Mouse (Mus musculus): ENCODE results near the gene Pipox. TPM values are rescaled to one million over a fixed set of nuclear protein-coding genes. Genes with fewer than 3 reads are reported as not detected.
A peak's percentile ranks its signal among the peaks of the same experiment; 100 is the strongest.

The Pipox gene
- polyA plus RNA-seq, 1 experiment from 2014 or later = 10.1 TPM

DNA sequence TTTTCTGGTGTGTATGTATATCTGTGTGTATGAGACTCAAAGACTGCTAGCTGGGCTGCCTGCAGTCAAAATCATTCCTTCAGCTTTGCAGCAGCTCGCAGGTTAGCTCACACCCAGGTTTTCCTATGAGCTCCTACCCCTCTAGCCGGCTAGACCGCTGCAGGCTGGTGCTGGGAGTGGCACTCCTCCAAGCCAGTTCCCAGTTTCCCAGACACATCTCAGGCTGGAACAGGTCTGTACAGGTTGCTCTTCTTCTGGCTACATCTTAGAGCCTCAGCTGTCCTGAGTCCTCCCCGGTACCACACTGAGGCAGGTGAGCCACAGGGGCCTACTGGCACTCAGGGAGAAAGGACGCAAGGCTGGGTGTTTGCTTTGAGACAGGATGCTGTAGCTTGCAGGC is 56.0 kb downstream of the Pipox start:
- no peak overlapping the region for H3K27ac ChIP-seq (ENCODE audit: low read depth, low read length)
- H3K9me3 ChIP-seq (replicated peaks; ENCODE audit: control insufficient read depth, low read length) = no peaks in the 10 kb centered on the region
- H3K27me3 ChIP-seq (replicated peaks; ENCODE audit: control insufficient read depth, insufficient read depth, low read length) = no peaks in the 10 kb centered on the region
- H3K36me3 ChIP-seq (ENCODE audit: control insufficient read depth, insufficient read depth, low read length) = peaks cover 85% of the 10 kb centered on the region
- DNase-seq (ENCODE audit: low spot score) = no peak
- H3K9ac ChIP-seq (ENCODE audit: low read length) = no peak overlapping the region
- no peak overlapping the region for H3K4me3 ChIP-seq (ENCODE audit: low read depth, low read length)
- ATAC-seq = no peak
- H3K4me1 ChIP-seq (ENCODE audit: control insufficient read depth, insufficient read depth, low read length) = 0 out of 2 replicates have a peak, but pooled peaks cover 2% of the 10 kb centered on the region
- no peak overlapping the region for H3K4me2 ChIP-seq (ENCODE audit: low read length)
- 64% methylated on average over 5 of the region's 5 CpGs for WGBS

DNA sequence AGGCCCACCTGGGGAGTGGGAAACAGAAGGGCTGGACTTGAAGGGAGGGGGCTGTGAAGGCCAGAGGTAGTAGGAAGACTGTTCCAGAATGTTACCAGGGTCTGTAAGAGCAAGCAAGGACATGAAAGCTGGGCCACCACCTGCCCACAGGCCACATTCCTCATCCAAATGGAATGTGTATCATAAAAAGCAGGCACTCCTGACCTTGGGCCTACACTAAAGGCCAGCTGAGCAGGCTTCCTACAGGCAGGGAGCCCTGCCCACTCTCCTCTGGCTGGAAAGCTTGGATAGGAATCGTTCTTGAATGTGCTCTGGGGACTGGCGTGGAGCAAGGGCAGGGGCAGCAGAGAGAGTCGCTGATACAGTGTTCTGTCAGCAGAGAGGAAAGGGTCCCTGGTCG is 57.1 kb downstream of the Pipox start:
- H3K9ac ChIP-seq (ENCODE audit: low read length) = 0 out of 2 replicates have a peak overlapping the region, but pooled peaks have one; percentile 13
- WGBS = 65% methylated on average over 4 of the region's 4 CpGs
- H3K27ac ChIP-seq (ENCODE audit: low read depth, low read length) = no peak overlapping the region
- 0 out of 2 replicates have a peak, but pooled peaks cover 2% of the 10 kb centered on the region for H3K4me1 ChIP-seq (ENCODE audit: control insufficient read depth, insufficient read depth, low read length)
- H3K4me2 ChIP-seq (ENCODE audit: low read length) = no peak overlapping the region
- H3K36me3 ChIP-seq (ENCODE audit: control insufficient read depth, insufficient read depth, low read length) = peaks cover 83% of the 10 kb centered on the region
- no peaks in the 10 kb centered on the region for H3K27me3 ChIP-seq (replicated peaks; ENCODE audit: control insufficient read depth, insufficient read depth, low read length)
- no peak for ATAC-seq
- no peaks in the 10 kb centered on the region for H3K9me3 ChIP-seq (replicated peaks; ENCODE audit: control insufficient read depth, low read length)
- H3K4me3 ChIP-seq (ENCODE audit: low read depth, low read length) = no peak overlapping the region
- DNase-seq (ENCODE audit: low spot score) = no peak

DNA sequence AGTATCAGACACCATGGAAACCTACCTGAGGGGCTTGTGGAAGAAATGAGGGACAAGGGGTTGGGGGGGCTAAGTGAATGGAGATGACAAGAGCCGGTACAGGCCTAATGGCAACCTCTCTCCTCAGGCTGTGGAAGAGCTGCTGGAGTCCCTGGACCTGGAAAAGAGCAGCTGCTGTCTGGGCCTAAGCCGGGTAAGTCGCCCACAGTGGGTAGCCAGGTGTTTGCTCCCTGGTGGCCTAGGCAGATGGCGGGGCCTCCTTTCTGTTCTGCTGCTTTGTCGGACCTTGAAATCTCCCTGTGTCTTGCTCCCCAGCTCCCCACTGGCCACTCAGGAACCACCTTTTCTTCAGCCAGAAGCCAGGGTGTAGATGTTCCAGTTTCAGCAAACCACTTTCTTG is 57.6 kb downstream of the Pipox start:
- 0 out of 2 replicates have a peak, but pooled peaks cover 2% of the 10 kb centered on the region for H3K4me1 ChIP-seq (ENCODE audit: control insufficient read depth, insufficient read depth, low read length)
- no peaks in the 10 kb centered on the region for H3K9me3 ChIP-seq (replicated peaks; ENCODE audit: control insufficient read depth, low read length)
- DNase-seq (ENCODE audit: low spot score) (no peak), ATAC-seq (no peak)
- no peak overlapping the region for H3K4me3 ChIP-seq (ENCODE audit: low read depth, low read length)
- H3K27me3 ChIP-seq (replicated peaks; ENCODE audit: control insufficient read depth, insufficient read depth, low read length) = no peaks in the 10 kb centered on the region
- H3K4me2 ChIP-seq (ENCODE audit: low read length) = no peak overlapping the region
- peaks cover 79% of the 10 kb centered on the region for H3K36me3 ChIP-seq (ENCODE audit: control insufficient read depth, insufficient read depth, low read length)
- WGBS = 71% methylated on average over 5 of the region's 5 CpGs
- H3K9ac ChIP-seq (ENCODE audit: low read length) = no peak overlapping the region
- no peak overlapping the region for H3K27ac ChIP-seq (ENCODE audit: low read depth, low read length)

DNA sequence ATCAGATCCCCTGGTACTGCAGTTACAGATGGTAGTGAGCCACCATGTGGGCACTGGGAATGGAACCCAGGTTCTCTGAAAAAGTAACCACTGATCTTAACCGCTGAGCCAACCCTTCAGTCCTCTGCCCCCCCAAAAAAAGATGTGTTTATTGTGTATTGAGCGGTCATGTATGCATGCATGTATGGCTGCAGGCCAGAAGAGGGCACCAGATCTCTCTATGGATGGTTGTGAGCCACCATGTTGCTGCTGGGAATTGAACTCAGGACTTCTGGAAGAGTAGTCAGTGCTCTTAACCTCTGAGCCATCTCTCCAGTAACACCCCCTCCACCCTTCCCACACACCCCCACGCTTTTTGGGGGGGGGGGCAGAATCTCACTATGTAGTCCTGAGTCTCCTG is 58.8 kb downstream of the Pipox start:
- Histone ChIP-seq H3K4me2 (ENCODE audit: low read length) (no peak overlapping the region), H3K36me3 (ENCODE audit: control insufficient read depth, insufficient read depth, low read length) (peaks cover 71% of the 10 kb centered on the region), H3K4me1 (ENCODE audit: control insufficient read depth, insufficient read depth, low read length) (peaks cover 13% of the 10 kb centered on the region), H3K9ac (ENCODE audit: low read length) (no peak overlapping the region), H3K4me3 (ENCODE audit: low read depth, low read length) (no peak overlapping the region), H3K9me3 (replicated peaks; ENCODE audit: control insufficient read depth, low read length) (no peaks in the 10 kb centered on the region), H3K27me3 (replicated peaks; ENCODE audit: control insufficient read depth, insufficient read depth, low read length) (no peaks in the 10 kb centered on the region), H3K27ac (ENCODE audit: low read depth, low read length) (no peak overlapping the region)
- 76% methylated on average over 3 of the region's 3 CpGs for WGBS
- no peak for ATAC-seq
- DNase-seq (ENCODE audit: low spot score) = no peak

DNA sequence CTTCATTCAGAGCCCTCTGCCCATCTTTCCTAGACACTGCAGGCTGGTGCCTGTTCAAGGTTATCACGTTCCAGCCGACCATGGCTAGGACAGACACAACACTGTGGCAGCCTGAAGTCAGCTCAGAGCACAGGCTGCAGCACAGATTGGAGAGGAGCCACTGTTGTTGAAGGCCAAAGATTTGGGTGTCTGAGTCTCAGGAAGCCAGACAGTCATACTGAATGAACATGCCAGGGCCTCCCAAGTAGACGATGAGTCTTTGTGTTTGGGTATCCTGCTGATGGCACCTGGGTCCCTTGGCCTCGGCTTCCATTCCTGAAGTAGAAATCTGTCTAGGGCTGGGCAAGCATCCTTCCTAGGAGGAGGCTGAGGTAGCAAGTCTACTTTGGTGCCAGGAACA is 61.4 kb downstream of the Pipox start:
- Histone ChIP-seq H3K9me3 (replicated peaks; ENCODE audit: control insufficient read depth, low read length) (no peaks in the 10 kb centered on the region), H3K36me3 (ENCODE audit: control insufficient read depth, insufficient read depth, low read length) (peaks cover 76% of the 10 kb centered on the region), H3K4me1 (ENCODE audit: control insufficient read depth, insufficient read depth, low read length) (peaks cover 22% of the 10 kb centered on the region), H3K27me3 (replicated peaks; ENCODE audit: control insufficient read depth, insufficient read depth, low read length) (no peaks in the 10 kb centered on the region), H3K27ac (ENCODE audit: low read depth, low read length) (no peak overlapping the region), H3K9ac (ENCODE audit: low read length) (no peak overlapping the region), H3K4me2 (ENCODE audit: low read length) (no peak overlapping the region), H3K4me3 (ENCODE audit: low read depth, low read length) (no peak overlapping the region)
- no peak for DNase-seq (ENCODE audit: low spot score)
- 89% methylated on average over 4 of the region's 4 CpGs for WGBS
- ATAC-seq = no peak

DNA sequence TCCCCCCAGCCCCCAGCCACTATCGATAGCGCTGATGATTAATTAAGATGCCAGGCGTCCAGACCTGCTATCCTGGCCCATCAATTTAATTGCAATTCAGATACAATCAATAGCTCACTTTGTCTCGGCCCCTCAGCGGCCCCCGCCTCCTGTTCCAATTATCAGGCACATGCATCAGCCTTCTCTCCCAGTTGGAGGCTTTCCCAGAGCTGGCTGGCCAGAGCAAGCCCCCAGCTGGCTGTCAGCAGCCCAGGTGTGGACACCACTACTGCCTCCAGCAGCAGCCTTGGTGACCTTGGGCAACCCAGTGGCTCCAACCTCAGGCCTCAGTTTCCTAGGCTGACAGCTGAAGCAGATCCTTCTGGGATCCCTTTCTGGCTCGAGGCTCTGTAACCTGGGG is 63.0 kb downstream of the Pipox start:
- Histone ChIP-seq H3K4me1 (ENCODE audit: control insufficient read depth, insufficient read depth, low read length) (peaks cover 34% of the 10 kb centered on the region), H3K27me3 (replicated peaks; ENCODE audit: control insufficient read depth, insufficient read depth, low read length) (no peaks in the 10 kb centered on the region), H3K9me3 (replicated peaks; ENCODE audit: control insufficient read depth, low read length) (no peaks in the 10 kb centered on the region), H3K27ac (ENCODE audit: low read depth, low read length) (peak overlapping the region; percentile 66; the same call in 1 of the 2 replicates), H3K36me3 (ENCODE audit: control insufficient read depth, insufficient read depth, low read length) (peaks cover 62% of the 10 kb centered on the region), H3K4me2 (ENCODE audit: low read length) (no peak overlapping the region), H3K9ac (ENCODE audit: low read length) (peak overlapping the region; percentile 45; the same call in 1 of the 2 replicates), H3K4me3 (ENCODE audit: low read depth, low read length) (no peak overlapping the region)
- 13% methylated on average over 7 of the region's 7 CpGs for WGBS
- no peak for ATAC-seq
- peak; percentile 56 for DNase-seq (ENCODE audit: low spot score)

Other genes starting within 250 kb of the Pipox start
- 3.5 and 6.0 TPM in 2 replicates for gene Nufip2, start 207.9 kb downstream of the Pipox start, polyA plus RNA-seq (2014; fragmentation: Nextera tagmentation; extraction: Ambion mirVana)
- 0.40 and 1.0 TPM in 2 replicates for gene Cryba1, start 168.8 kb downstream of the Pipox start, polyA plus RNA-seq (2014; fragmentation: Nextera tagmentation; extraction: Ambion mirVana)
- 30.0 and 37.1 TPM in 2 replicates for gene Myo18a, start 130.8 kb downstream of the Pipox start, polyA plus RNA-seq (2014; fragmentation: Nextera tagmentation; extraction: Ambion mirVana)
- 0.55 and 0.85 TPM in 2 replicates for gene Gm10277, start 106.3 kb downstream of the Pipox start, polyA plus RNA-seq (2014; fragmentation: Nextera tagmentation; extraction: Ambion mirVana)
- 140 and 175 TPM in 2 replicates for gene Sez6, start 36.7 kb upstream of the Pipox start, polyA plus RNA-seq (2014; fragmentation: Nextera tagmentation; extraction: Ambion mirVana)
- 16.5 and 17.0 TPM in 2 replicates for gene Phf12, start 88.7 kb upstream of the Pipox start, polyA plus RNA-seq (2014; fragmentation: Nextera tagmentation; extraction: Ambion mirVana)
- gene Dhrs13, start 138.2 kb upstream of the Pipox start, polyA plus RNA-seq (2014; fragmentation: Nextera tagmentation; extraction: Ambion mirVana) = 36.6 and 38.8 TPM in 2 replicates
- 56.2 and 64.6 TPM in 2 replicates for gene Flot2, start 143.8 kb upstream of the Pipox start, polyA plus RNA-seq (2014; fragmentation: Nextera tagmentation; extraction: Ambion mirVana)
- gene Eral1, start 186.3 kb upstream of the Pipox start, polyA plus RNA-seq (2014; fragmentation: Nextera tagmentation; extraction: Ambion mirVana) = 36.8 and 40.2 TPM in 2 replicates
- 22.3 and 23.9 TPM in 2 replicates for gene Fam222b, start 200.6 kb upstream of the Pipox start, polyA plus RNA-seq (2014; fragmentation: Nextera tagmentation; extraction: Ambion mirVana)